Mouse (Mus musculus) ES-Bruce4 (cell line): Measurements from ENCODE around the gene Nradd.

ENCODE experiments used
- CTCF ChIP-seq: IDR thresholded peaks from one replicate; pipeline ENCODE4 v1.8.1; 2011; ENCODE audit warnings: low read depth, low read length
- EP300 ChIP-seq: IDR thresholded peaks from 2 replicates; pipeline ENCODE4 v1.6.1; 2011; ENCODE audit warnings: low read depth, low read length; ENCODE audit not compliant: insufficient read depth
- POLR2A ChIP-seq: IDR thresholded peaks from one replicate; pipeline ENCODE4 v1.8.1; 2011; ENCODE audit warnings: low read length; ENCODE audit not compliant: insufficient read depth

DNA sequence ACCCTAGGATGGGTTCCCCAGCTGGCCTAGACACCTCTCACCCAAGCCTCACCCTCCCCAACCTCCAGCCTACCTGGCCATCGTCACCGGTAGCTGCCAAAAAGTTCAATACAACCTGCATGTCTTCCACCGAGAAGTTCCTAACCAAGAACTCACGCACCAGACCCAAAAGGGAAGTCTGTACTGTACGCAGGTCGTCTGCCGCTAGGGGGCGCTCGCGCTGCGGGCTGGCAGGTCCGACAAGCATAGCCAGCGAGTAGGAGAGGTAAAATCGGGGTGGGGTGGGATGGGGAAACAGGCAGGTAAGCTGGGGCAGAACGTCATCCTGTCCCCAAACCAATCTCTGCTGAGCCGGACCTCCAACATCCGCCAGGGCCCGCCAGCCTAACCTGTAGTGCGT is 11.0 kb upstream of the Nradd start:
- TF ChIP-seq CTCF: peak; percentile 99
- TF ChIP-seq POLR2A: no peak
- TF ChIP-seq EP300: no peak
